Mouse (Mus musculus) MEL (cell line): Measurements from ENCODE around the gene Nlrp3.

Source experiments
- CTCF ChIP-seq, 3 experiments: IDR thresholded peaks in 2 of 3; conservative IDR thresholded peaks in 1 of 3; 2 replicates each; pipeline ENCODE4 v1.5.1; 2011 to 2012; ENCODE audit warnings: low read length in 3 of 3, low read depth in 2 of 3, mild to moderate bottlenecking in 2 of 3, improper control_type of control experiment in 1 of 3, inconsistent platforms in 1 of 3, mixed read lengths in 1 of 3, moderate library complexity in 1 of 3; ENCODE audit not compliant: control insufficient read depth in 1 of 3, insufficient read depth in 1 of 3, poor library complexity in 1 of 3, severe bottlenecking in 1 of 3
- EP300 ChIP-seq, 2 experiments: IDR thresholded peaks; 2 replicates each; pipeline ENCODE4 v1.6.1; 2011; ENCODE audit warnings: improper control_type of control experiment in 2 of 2, low read length in 2 of 2, low read depth in 1 of 2, mild to moderate bottlenecking in 1 of 2
- GATA1 ChIP-seq: IDR thresholded peaks from 2 replicates; pipeline ENCODE4 v1.6.1; 2011; ENCODE audit warnings: low read depth, low read length, improper control_type of control experiment
- KAT2A ChIP-seq: conservative IDR thresholded peaks from 2 replicates; pipeline ENCODE4 v1.6.1; 2012; ENCODE audit warnings: low read depth, low read length, improper control_type of control experiment, inconsistent platforms
- MAFK ChIP-seq: IDR thresholded peaks from 2 replicates; pipeline ENCODE4 v1.6.1; 2011; ENCODE audit warnings: low read depth, mild to moderate bottlenecking, low read length, improper control_type of control experiment, borderline replicate concordance
- MAX ChIP-seq: IDR thresholded peaks from 2 replicates; pipeline ENCODE4 v1.6.1; 2011; ENCODE audit warnings: low read length, improper control_type of control experiment
- MYB ChIP-seq: IDR thresholded peaks from 2 replicates; pipeline ENCODE4 v1.6.1; 2011; ENCODE audit warnings: mild to moderate bottlenecking, low read depth, low read length, improper control_type of control experiment
- POLR2A ChIP-seq, 2 experiments: IDR thresholded peaks; 2 replicates each; pipeline ENCODE4 v1.6.1; 2011 to 2012; ENCODE audit warnings: low read length in 2 of 2, mild to moderate bottlenecking in 2 of 2, control low read depth in 1 of 2, improper control_type of control experiment in 1 of 2, low read depth in 1 of 2, moderate library complexity in 1 of 2; ENCODE audit not compliant: control insufficient read depth in 1 of 2, insufficient read depth in 1 of 2, poor library complexity in 1 of 2
- POLR2AphosphoS2 ChIP-seq: IDR thresholded peaks from 2 replicates; pipeline ENCODE4 v1.6.1; 2011; ENCODE audit warnings: low read length, improper control_type of control experiment
- RAD21 ChIP-seq: IDR thresholded peaks from 2 replicates; pipeline ENCODE4 v1.6.1; 2011; ENCODE audit warnings: mild to moderate bottlenecking, low read depth, low read length, improper control_type of control experiment
- RCOR1 ChIP-seq: IDR thresholded peaks from 2 replicates; pipeline ENCODE4 v1.6.1; 2012; ENCODE audit warnings: low read depth, mild to moderate bottlenecking, inconsistent platforms, low read length, improper control_type of control experiment
- TBP ChIP-seq: IDR thresholded peaks from 2 replicates; pipeline ENCODE4 v1.8.0; 2011; ENCODE audit warnings: low read depth, low read length, improper control_type of control experiment
- TCF12 ChIP-seq: IDR thresholded peaks from 2 replicates; pipeline ENCODE4 v1.6.1; 2014; ENCODE audit warnings: low read depth, mild to moderate bottlenecking, inconsistent platforms, low read length, improper control_type of control experiment, moderate library complexity

DNA sequence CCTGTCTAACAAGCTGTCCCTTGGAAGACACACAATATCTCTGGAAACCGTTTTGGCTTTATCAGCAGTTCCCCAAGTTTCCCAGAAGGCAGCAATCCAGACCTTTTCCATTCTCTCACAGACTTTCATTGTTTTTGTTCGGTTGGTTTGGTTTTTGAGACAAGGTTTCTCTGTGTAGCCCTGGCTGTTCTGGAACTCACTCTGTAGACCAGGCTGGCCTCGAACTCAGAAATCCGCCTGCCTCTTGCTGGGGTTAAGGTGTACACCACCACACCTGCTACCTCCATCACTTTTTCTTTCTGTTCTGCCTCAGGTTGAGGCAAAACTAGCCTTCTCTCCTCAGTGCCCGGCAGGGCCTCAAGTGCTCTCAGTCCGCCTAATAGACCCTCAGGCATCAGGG lies 27.0 kb upstream of the Nlrp3 start:
- no peak for TF ChIP-seq CTCF (IDR thresholded peaks at IDR 0.05 in 2 of 3, conservative IDR thresholded peaks at IDR 0.05 in 1 of 3; ENCODE audit: control insufficient read depth in 1 of 3, insufficient read depth in 1 of 3, low read depth in 2 of 3, low read length in 3 of 3, poor library complexity in 1 of 3, severe bottlenecking in 1 of 3)
- no peak for TF ChIP-seq KAT2A
- no peak for TF ChIP-seq MAX
- no peak for TF ChIP-seq MAFK
- TF ChIP-seq EP300 (IDR thresholded peaks at IDR 0.05; ENCODE audit: low read depth in 1 of 2, low read length in 2 of 2): no peak
- no peak for TF ChIP-seq GATA1
- TF ChIP-seq TBP: no peak
- TF ChIP-seq RAD21: no peak
- no peak for TF ChIP-seq RCOR1
- TF ChIP-seq POLR2AphosphoS2: no peak
- no peak for TF ChIP-seq TCF12
- no peak for TF ChIP-seq MYB
- TF ChIP-seq POLR2A (IDR thresholded peaks at IDR 0.05; ENCODE audit: control insufficient read depth in 1 of 2, insufficient read depth in 1 of 2, low read depth in 1 of 2, low read length in 2 of 2, poor library complexity in 1 of 2): no peak
